Mouse (Mus musculus) heart, adult 18-20 months (tissue): ENCODE results near the gene Cops8. TPM values are rescaled to one million over a fixed set of nuclear protein-coding genes. Genes with fewer than 3 reads are reported as not detected.

Experiments used
- DNase-seq, 2 experiments: peaks; one replicate each; pipeline ENCODE4 v3.0.0; 2021 to 2022; ENCODE audit warnings: mixed read lengths in 1 of 2
- long read RNA-seq, 2 experiments: library from polyadenylated mRNA; stranded (forward); transcript quantifications; one replicate each; pipeline ENCODE4 v2.0.0; 2021
- total RNA-seq, 2 experiments: library from RNA; stranded (reverse); gene quantifications; 2 replicates each; pipeline ENCODE4 v1.2.3; 2021

Cops8 gene
- 10 to 100 TPM; 92.6 to 98.4 TPM for total RNA-seq
- long read RNA-seq, experiment 1, transcript Cops8-201 (8 exons, 2,287 nt) = major isoform, 126 of 130 reads
- long read RNA-seq, experiment 1, partial matches to known transcripts = 0 of 130 reads
- long read RNA-seq, experiment 1, other reads (novel, unspliced or antisense) = 4 of 130 reads
- long read RNA-seq, experiment 2, transcript Cops8-201 (8 exons, 2,287 nt) = major isoform, 70 of 77 reads
- long read RNA-seq, experiment 2, partial matches to known transcripts = 1 of 77 reads
- long read RNA-seq, experiment 2, other reads (novel, unspliced or antisense) = 5 of 77 reads

DNA sequence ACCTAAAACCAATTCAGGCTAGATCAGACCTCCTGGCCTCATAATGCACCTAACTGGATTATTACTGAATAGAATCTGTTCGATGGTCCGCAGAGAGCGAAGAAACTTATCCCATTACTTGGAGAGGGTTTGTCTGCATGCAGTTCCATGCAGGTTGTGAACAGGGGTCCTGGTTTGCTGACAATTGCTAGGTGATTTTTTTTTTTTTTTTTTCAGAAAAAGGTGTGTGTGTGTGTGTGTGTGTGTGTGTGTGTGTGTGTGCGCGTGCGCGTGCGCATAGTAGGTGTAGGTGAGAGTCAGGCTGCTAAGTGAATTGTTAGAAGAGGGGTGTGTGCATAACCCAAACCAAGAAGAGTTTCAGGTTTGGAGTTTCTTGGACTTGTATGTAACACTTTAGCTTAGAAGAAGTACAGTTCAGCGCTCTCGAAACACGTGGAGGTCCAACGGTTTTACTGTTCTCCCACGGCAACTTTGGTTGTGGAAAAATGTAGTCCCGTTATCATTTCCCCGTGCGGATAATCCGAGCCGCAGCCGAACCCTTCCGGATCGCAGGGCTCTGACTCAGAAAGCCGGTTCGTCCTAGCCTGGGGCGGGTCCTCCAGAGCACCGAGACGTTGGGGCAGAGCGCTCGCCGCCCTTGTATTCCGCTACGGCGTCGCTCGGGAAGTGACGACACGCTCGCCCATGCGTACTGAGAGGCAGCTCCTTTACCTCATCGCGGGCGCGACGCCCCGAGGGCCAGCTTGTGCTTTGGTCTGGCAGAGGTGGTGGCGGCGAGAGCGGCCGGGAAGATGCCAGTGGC, at the start of gene Cops8:
Gene Cops8 (plus strand): TSS at position 223 of the 802 bp plus-strand sequence.
- peak; percentile 98 to 99 for DNase-seq

DNA sequence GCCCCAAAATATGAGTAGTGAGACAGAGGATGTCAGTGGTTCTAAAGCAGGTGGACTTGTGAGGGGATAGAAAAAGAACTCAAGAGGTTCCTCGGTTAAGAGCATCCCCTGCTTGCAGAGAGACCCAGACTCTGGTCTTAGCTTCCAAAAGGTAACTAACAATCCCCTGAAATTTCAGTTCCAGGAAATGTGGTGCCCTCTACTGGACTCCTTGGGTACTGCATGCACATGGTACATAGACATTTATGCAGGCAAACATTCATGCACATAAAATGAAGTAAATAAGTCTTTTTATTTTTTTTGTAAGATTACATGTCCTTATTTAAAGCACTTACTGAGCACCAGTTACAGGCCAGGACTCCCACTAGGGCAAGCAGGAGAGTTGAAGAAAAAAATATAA, 45.6 kb upstream of the Cops8 start:
- no peak for DNase-seq

DNA sequence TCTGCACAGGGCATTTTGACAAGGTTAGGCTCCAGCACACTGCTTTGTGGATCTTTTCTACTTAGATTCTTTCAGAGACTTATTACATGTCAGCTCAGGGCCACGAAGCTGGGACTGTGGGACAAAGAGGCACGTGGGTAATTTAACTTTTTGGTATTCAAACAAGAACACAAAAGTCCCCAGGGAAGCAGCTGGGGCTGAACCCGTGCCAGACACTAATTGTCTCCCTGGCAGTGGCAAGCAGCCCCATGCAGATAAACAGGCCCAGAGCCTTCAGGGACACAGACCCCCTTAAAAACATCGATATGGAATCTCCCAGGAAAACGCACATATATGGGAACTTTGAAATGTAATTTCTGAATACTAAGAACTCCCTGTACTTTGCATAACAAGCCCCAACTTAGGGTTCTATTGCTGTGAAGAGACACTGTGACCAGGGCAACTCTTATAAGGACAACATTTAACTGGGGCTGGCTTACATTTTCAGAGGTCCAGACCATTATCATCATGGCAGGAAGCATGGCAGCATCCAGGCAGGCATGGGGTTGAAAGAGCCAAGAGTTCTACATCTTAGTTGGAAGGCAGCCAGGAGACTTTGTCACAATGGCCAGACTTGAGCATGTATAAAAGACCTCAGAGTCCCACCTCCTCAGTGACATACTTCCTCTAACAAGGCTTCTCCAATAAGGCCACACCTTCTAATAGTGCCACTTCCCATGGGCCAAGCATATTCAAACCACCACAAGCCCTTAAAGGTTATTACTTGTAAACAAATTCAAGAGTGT, 41.6 kb upstream of the Cops8 start:
- DNase-seq = peak in 1 of 2 experiments; percentile 12

DNA sequence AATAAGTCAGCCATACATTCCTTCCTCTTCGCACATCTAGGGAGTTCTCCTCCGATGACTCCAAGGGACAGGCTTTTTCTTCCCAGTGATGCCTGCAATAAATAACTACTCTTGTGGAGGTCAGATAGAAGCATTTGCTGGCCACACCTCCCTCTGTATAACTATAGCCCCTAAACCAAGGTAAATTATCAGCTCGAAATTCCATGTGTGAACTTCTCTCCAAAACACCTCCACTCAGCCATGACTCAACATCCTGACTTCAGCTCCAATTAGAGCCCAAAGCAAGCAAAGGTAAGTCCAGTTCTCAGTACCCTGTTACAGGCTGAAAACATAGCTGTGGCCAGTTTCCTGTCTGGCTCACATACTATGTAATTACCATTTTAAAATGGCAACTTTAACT, 38.8 kb upstream of the Cops8 start:
- DNase-seq = no peak

DNA sequence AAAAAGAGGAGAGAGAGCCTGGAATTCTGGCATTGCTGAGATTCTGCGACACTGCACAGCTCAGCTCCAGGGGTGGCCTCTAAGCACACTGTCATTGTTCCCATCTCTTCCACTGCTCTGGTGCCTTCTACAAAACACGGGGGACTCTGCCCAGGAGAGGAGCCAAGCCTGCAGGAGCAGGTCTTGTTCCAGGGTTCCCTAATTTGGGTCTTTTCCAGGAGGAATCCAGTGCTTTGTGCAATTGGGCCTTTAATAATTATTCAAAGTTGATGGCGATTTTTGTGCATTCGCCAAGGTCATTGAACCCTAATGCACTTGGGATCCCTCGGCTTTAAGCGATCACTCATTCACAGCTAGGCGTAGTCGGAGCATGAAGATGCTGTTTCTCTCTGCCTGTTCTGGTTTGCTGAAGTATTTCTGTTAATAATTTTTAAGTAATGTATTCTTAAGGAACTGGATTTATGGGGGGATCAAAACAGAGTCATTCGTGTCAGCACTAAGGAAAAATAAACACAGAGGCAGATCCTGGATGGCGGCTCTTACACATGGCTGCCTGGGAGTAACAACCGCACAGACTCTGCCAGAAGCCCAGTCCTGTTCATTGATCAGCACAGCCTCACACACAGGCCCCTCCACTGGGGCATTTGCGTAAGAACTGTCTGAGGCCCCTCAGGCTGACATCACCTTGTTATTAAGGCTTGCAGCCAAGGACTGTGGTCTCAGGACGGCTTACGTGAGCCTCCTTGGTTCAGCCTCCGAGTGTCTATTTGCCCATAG, 35.9 kb upstream of the Cops8 start:
- peak; percentile 32 to 38 for DNase-seq

DNA sequence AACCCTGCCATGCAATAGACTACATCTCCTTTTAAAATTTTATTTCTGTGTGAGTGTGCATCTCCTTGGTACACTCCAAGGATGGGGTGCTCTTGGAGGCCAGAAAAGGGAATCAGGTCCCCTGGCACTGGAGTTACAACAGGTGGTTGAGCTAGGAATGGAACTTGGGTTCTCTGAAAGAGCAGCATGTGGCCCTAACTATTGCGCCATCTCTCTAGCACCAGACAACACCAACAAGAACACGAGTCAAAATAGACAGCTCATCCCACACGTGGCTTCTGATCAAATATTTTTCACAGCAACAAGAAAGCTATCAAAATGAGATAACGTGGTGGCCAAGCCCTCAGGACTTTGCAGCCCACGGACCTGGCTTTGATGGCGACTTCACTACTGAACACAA, 28.9 kb upstream of the Cops8 start:
- DNase-seq = no peak

DNA sequence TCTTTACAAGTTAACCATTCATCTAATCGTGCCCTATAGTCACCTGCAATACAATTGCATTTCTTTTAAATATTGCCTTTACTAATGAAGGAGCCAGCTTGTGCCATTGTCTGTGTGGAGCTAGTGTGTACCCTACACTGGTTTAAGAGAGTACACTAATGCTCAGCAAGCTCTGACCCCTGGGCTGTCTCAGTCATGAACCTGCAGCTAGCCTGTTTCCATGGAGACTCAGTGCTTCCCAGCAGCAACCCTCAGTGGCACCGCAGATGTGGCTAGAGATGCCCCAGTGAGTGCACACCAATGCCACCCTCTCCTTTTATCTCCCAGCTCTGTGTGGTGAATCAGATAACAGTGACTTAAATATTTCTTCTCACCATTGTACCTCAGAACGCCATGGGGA, 27.9 kb upstream of the Cops8 start:
- no peak for DNase-seq

DNA sequence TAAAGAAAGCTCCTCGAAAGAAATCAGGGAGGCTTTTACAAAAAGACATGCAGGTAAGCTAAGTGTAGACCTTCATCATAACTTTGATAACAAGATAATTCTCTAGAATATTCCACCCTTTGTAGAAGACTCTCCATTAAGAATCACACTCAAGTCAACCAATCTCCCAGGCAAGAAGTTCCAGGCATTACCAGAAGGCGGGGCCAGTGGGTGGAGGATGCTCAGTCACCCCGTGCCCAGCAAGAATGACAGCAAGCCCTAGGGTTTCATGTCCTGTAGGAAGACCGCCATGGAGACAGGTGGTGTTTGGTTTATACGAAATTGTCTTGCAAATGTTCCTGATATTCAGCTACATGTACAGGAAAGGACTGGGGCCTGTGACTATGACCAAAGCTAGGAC, 25.4 kb upstream of the Cops8 start:
- DNase-seq = no peak

DNA sequence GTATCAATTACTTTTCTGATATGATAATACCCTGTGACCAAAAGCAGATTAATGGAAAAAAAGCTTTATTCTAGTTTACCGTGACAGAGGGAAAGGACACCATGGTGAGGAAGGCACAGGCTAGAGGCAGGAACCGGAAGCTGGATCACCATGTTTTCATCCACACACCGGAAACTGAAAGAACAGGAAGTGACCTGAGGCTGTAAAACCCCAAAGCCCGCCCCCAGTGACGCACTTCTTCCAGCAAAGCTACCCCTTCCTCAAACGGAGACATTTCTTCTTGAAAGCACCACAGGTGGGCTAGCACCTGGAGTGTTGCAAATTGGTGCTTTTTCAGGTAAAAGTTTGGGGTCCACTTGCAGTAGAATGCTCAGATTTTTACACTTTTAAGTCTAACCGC, 20.1 kb upstream of the Cops8 start:
- no peak for DNase-seq

DNA sequence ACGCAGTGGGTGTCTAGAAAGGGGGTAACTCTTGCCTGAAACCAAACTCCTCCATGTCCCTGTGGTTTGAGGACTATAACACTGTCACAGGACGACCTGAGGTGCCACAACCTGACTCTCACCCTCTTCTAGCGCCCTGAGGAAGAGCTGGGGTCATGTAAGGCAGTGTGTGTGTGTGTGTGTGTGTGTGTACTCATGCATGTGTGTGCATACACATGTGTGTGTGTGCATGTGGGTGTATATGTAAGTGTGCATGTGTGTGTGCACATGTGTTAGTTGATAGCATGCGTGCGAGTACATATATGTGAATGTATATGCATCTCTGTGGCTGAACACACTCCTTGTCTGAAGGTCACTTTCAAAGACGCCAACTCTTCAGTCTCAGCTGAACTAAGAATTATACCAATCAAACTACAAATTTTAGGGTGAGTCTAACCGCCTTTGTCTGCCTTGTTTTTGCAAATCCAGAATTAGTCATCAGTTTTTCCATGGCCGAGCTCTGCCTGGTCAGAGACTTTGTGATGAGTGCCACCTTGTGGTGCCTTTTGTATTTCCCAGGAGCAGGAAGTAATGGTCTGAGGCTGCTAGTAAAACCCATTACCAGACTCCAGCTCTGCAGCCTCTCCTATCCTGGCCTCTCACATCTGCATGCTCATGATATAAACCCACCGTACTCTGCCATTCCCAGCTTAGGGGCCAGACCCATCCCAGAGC, 14.6 kb upstream of the Cops8 start:
- peak; percentile 84 to 91 for DNase-seq

DNA sequence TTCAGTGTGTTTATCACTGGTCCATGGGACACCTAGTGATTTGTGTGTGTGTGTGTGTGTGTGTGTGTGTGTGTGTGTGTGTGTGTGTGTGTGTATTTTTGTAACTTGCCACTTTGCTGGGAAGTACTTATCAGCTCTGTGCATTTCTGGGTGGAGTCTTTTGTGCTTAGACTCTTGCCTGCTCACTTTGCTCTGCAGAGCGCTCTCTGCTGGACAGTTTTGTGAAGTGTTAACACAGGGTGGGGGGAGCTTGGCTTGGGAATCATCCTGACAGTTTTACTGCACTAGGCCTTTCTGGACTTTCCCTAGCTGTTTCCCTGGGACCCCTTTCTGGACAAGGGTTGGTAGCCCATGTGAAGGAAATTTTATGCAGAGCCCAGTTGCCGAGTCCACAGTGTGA, 12.0 kb upstream of the Cops8 start:
- peak; percentile 55 to 78 for DNase-seq

DNA sequence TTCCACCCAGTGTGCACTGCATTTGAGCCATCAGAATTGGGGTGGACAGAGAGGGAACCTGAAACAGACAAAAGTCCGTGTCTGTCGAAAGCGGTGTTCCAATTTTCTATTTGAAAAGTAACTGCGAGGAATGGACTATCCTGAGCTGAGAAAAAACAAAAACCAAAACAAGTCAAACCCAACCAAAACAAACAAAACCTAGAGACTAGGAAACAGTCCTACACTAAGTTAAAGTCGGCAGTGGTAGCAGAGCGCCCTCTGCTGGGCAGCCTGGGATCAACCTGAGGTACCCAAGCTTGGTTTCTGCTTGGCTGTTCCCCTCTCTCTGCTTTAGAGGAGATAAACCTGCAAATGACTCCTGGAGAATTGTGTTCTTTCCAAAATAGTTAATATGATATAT, 10.0 kb upstream of the Cops8 start:
- DNase-seq = peak; percentile 74 to 92

DNA sequence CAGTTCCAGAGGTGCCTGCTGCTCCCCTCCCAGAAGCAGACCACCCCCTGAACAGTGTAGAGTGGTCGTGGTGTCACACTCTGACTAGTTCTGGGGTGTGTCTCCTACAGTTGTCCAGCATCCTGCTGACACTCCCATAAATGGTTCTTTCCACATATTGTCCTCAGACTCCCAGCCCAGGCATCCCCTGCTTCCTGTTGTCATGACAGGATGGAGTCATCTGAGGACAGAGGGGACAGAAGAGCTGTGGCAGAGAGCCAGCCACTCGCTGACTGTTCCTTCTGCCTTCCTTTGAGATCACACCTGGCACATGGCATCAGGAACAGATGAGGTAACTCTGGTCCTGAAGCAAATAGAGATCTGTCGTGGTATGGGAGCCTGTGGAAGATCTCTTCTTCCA, 3.6 kb upstream of the Cops8 start:
- peak in 1 of 2 experiments; percentile 78 for DNase-seq

DNA sequence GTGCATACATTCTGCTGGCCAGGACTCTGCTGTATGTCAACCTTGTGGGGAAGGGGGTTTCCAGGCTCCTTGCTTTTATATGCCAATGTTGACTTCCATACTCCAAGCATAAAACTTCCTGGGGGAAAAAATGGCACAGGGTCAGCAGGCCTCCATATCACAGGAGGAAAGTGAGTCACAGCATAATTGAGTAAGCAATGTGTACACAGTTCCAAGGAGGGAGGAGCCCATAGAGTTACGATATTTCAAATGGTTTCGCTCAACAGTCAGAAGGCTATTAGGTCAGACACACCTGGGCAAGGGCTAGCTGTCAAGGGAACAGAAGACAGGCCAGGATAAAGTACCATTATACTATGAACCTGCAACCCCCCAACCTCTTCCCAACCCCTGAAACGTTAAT, 1.7 kb upstream of the Cops8 start:
- DNase-seq = no peak

DNA sequence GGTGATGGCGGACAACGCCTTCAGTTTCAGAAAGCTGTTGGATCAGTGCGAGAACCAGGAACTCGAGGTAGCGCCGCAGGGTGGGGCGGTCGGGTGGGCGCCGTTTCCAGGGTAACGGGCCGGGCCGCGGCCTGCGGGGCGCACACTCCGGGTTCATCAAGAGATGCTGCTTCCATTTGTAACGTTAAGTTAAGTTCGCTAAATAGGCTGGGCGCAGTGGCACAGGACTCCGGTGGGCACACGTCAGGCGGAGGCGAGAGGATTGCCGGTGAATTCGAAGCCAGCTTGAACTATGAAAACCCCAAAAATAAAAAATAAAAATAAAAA, 743 bp downstream of the Cops8 start:
- DNase-seq = no peak

DNA sequence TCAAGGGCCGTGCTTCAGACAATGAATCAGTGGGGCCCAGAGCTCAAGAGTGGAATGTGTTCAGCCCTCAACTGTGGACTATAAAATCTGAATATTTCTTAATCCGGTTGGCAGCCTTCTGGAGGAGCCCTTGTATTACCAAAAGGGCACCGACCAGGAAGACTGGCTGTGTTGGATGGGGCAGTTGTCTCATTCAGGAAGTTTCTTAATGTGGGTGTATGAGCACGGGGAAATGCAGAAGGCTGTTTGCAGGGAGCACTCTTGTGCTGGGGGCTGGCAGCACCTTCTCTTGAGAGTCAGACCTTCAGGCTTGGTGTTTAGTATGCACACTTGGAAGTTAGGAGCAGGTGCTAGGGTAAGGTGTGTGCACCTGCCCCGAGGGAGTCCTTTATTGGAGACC, 6.6 kb downstream of the Cops8 start:
- DNase-seq = no peak

DNA sequence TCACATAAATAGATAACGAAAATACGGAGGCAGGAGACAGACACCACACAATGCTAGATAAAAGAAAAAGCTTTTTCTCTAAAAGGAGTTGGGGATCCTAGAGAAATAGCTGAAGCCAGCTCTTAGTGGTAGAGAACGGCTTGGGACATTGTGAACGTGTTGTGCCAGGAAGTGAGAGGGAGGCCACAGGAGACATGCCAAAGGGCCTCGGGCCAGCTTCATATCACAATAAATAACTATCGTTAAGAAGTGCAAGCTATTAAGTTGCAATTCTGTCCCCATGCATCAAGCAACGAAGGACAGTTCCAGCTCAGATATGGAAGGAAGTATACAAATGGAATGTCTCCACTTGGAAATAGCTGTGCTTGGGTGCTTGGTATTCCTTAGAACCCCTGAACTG, 14.5 kb downstream of the Cops8 start:
- DNase-seq = peak in 1 of 2 experiments; percentile 17

DNA sequence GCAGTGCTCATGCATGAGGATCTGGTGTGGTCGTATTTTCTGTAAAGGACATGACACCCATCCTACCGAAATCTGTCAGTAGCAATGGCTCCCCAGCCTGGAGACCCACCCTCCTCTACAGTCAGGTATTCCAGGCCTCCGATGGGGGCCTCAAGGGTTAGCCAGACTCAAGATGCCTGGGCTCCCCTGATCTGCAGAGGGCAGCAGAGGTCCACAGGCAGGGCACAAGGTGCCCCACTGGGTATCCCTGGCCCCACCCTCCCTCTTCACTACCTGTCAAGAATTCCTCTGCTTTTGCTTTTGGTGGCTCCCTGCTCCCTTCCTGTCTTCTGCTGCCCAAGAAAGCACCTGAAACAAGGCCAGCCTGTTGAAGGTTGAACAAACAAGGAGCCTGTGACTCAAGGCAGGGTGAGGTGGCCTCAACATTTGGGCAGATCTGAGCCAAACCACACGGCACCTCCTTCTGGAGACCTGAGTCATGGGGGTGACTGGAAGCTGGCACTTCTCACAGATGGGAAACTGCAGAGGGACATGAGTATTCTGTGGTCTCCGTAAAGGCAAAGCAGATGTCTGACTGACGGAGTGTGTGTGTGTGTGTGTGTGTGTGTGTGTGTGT, 30.7 kb downstream of the Cops8 start:
- no peak for DNase-seq

DNA sequence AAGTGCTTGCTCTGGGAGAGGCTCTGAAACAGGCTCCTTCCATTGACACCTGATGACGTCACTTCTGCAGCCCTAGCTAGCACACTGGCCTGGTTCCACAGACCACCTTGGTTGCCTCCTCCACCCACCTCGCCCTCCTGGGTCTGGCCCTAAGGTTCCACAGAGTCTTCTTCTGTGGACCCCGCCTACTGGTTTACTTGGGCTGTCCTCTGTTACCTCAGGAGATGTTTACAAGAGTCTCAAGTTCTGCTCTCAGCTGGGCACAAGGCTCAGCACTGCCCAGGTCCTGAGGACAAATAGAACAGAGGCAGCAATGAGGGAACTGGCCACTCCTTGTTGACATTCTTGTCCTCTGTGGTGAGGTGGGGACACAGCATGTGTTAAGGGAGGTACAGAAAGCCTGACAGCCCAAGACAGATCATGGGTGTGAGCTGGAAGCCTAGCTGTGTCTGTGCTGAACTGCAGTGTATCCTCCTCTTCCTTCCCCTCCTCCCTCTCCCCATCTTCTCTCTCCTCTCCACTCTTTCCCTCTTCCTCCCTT, 31.5 kb downstream of the Cops8 start:
- DNase-seq = no peak

DNA sequence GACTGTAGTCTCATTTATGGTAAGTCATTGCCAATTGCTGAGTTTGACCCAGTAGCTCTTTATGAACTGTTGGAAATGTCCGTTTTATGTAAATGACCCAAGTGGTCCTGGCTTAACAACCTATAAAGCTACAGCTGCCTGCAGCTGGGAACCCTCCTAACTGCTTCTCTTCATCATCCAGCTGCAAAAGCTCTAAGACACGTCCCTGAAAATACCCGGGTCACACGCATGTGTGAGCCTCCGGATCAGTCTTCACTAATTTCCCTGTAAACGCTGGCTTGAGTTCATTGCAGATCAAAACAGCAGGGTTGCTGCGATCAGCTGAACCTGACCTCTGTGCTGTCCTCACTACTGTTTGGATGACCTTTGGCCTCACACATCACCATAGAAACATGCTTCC, 35.6 kb downstream of the Cops8 start:
- DNase-seq = no peak
